Mouse (Mus musculus): ENCODE results near the gene Ngb.

The Ngb gene

DNA sequence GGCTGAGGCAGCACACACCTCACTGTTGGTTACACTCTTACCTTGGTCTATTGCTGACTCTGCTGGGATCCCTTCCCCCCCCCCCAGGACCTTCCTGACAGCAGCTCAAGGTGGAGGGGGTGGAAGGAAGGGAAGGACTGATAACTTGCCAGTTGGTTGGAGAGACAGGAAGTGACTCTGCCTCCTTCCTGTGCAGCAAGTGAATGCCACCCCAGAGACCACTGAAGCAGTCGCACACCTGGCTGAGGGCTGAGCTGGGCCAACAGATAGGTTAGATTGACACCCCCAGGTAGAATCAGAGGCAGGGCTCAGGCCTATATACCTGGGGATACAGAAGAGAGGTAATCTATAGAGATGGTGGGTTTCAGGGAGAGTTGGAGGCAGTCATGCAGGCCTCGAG lies 10.4 kb downstream of the Ngb start:
- no peak for DNase-seq (ENCODE audit: low spot score)

DNA sequence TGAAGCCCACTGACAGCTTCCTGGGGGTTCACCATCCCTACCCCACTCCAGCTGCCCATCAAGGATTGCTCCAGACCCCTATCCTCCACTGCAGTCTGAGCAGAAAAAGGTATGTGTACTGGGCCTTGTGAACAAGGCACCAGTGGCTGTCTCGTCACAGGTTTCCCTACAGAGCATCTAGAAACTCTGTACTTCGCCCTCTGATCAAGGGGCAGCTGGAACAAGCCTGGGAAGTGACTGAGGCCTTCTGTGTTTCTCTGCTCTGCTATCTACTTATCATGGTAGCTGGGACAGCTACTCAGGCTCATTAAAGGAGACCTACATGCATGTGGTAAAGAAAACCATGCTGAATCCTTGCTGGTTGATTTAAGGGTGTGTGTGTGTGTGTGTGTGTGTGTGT lies 12.6 kb downstream of the Ngb start:
- DNase-seq (ENCODE audit: low spot score), result no peak

DNA sequence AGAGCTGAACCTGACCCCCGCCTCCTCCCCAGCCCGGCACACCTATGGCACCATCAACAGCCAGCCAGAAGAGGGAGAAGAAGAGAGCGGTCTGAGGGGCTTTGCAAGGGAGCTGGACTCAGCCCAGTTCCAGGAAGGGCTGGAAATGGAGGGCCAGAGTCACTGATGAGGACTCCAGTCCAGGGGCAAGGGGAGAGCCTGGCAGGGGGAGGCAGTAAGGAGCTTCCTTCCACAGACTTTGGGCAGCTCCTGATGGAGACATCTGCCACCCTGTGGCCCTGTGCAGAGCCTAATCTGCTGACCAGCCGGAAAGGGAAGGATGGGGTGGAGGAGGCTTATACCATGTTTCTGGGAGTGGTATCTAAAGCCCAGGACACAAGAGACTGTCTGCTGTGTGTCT lies 13.1 kb downstream of the Ngb start:
- no peak for DNase-seq (ENCODE audit: low spot score)

DNA sequence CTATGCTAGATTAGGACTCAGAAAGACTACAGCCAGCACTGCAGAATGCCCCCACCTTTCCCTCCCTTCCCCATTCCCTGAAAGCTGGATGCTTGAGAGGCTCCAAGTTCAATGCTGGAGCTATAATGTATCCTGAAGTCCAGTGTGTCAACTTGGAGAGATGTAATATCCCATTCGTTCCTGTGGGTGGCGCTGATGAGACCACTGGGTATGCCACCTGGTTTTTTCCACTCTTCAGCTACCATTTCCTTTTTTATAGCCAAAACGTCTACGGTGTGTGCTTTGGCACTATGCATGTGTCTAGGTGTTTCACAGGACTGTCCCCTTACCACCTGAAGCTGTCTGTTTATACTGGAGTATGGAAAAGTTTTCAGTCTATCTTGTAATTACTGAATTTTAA lies 14.0 kb downstream of the Ngb start:
- no peak for DNase-seq (ENCODE audit: low spot score)

DNA sequence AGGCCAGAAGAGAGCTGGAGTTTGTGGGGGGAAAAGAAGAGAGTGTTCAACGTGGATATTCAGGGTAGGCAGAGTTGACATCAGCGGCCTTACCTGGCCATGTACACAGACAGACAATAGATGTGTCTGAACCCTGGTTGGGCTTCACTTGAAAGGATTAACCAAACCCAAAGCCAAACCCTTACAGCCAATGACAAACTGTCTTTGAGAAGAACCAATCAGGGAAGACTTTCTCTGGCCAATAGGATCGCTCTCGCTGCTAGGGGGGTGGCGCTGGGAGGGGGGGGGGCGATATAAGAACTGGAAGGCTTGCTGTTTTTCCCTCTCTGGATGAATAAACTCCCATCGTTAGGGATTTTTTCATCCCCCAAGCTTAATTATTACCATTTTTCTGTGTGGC lies 15.1 kb downstream of the Ngb start:
- no peak for DNase-seq (ENCODE audit: low spot score)

DNA sequence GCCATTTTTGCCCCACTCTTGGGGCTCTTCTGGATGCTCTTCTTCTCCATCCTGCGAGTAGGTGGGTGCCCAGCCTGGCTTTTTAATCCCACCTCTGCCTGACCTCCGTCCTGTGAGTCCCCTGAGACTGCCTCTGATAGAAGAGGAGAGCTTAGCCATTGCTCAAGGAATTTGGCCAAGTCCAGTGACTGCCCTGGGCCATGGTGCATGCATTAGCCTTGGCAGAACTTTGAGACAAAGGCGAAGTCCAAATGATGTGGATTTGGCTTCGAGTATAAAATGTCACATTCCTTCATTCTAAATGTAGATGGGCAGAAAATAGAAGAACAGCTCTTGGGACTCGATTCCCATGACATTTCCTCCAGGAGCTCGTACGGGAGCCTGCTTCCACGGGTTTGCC lies 19.5 kb downstream of the Ngb start:
- DNase-seq (ENCODE audit: low spot score), result no peak

DNA sequence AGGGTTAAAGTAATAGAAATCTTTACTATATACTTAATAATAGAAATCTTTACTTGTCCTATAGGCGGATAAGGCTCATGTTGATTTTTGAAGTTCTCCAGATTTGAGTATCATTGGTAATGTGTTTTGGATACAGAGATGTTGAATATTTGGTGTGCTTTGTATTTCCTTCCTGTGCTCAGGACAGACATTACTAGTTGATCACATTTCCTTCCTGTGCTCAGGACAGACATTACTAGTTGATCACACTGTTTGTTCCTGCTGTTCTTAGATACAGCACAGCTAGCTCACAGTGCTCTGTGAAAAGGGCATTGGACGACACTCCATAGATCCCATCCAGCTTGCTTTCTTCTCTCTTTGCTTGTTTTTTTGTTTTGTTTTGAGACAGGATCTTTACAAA lies 25.7 kb downstream of the Ngb start:
- DNase-seq (ENCODE audit: low spot score), result no peak

DNA sequence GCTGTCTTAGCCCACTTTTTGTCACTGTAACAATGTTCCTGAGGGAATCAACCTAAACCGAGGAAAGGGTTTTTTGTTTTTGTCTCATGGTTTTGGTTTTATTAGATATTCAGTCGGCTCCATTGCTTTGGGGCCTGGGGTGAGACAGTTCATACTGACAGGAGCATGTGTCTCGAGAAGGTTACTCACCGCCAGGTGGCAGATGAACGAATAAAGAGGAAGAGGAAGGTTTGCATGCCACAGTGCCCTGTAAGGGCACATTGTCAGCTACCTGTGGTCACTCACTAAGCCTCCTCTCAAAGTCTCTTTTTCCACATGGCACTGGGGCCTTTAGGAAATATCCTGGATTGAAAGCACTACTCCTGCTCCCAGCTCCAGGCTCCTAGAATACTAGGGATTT lies 31.8 kb downstream of the Ngb start:
- no peak for DNase-seq (ENCODE audit: low spot score)

DNA sequence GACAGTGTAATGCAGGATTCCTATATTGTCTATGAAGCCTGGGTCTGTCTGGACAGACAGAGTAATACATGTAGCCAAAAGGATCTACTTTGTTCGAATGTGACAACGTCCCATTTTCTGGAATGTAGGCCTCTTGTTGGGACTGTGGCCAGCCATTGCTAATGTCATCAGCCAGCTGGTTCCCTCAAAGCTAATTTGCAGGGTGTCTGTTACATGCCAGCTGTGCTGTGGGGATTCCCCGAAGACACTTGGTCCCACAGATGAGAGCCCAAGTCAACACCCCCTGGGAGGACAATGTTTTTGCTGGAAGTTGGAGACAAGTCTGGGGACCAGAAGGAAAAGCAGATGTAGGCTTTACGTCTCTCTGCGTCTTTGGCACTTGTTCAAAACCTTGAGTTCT lies 35.9 kb downstream of the Ngb start:
- no peak for DNase-seq (ENCODE audit: low spot score)

DNA sequence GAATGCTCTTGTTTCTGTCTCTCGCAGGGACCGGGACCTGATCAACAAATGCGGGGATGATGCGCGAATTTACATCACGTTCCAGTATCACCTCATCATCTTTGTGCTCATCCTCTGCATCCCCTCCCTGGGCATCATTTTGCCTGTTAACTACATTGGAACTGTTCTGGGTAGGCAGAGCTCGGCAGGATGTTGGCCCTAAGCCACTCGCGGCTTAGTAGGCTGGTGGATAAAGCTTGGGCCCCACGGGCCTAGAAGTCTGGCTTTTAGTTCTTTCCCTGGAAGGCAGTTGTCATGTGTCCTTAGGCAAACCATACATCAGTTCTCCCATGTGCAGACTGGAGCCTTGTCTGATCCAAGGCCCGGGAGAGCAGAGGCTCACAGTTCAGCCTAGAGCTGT lies 36.9 kb downstream of the Ngb start:
- DNase-seq (ENCODE audit: low spot score), result no peak

DNA sequence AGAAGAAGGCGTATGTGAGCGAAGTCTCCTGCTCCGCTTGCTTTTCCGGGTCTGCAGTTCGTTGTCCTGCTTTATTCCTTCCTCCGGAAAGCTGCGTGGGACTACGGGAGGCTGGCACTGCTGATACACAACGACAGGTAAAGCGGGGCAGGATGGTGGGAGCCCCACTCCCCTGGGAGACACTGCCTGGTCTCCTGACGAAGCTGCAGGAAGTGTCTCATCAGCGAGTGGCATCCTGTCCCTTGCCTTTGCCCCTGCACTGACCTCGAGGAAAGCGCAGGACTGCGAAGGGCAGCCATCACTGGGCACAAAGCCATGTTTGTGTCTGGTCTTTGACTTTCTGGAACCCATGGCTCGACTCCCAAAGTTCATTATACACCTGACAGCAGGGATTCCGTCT lies 45.3 kb downstream of the Ngb start:
- no peak for DNase-seq (ENCODE audit: low spot score)

DNA sequence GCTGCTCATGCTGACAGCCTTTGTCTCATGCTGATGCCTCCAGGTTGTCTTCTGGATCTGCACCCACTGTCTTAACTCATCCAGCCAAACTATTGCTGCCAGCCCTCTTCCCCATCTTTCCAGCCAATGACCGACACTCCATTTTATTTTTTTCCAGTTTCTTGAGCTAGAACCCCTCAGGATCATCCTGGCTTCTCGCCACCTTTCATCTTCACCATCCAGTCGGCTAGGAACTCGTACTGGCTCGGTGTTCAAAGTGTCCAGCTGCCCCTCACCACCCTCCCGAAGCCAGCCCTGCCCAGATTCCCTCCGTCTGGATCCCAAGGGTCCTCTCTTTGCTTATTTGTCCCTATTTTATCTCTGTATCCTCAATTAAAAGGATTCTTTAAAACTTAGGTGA lies 47.5 kb downstream of the Ngb start:
- no peak for DNase-seq (ENCODE audit: low spot score)

DNA sequence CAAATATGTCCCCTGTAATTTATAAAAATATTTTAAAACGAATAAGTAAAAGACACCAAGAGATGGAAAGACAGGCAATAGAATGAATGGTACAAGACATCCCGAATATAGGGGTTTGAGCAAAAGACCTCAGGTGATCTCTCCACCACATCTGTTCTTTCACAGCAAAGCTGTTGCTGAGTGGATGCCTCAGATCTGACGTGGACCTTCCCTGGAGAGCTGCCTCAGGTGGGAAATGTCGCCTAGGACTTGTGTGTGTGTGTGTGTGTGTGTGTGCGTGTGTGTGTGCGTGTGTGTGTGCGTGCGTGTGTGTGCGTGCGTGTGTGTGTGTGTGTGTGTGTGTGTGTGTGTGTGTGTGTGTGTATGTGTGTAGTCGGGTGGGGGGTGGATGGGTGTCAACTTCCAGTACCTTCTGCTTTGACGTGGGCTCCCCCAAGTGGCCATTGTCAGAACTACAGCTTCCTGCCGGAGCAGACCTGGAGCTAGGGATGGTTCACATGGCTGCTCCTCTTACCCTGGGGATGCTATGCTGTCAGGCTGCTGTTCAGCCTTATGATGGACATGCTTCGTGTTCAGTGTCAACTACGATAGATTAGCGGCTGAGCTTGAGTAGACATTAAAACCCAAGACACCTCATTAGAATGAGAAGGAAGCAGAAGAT lies 49.5 kb downstream of the Ngb start:
- DNase-seq (ENCODE audit: low spot score), result peak; percentile 87

DNA sequence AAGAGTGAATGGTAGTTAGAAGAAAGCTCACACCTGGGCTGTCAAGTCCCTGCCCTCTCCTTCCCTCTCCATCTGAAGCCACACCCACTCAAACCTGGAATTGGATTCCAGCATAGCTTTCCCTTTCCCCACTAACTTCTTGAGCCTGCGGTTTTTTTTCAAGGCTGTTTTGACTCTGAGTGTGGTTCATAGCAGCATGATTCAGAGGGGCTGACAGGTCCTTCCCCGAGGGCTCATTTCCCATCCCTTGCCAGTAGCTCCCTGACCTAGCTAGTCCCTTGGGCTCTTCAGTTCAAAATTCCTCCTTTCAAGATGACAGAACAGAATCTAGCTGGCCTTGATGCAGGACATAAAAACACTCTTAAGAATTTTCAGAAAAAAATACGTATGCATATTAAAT lies 54.8 kb downstream of the Ngb start:
- no peak for DNase-seq (ENCODE audit: low spot score)

Data from left cerebral cortex, adult 11 months (tissue).